Mouse (Mus musculus): ENCODE measurements around the gene Gm5485.

Gm5485 gene

DNA sequence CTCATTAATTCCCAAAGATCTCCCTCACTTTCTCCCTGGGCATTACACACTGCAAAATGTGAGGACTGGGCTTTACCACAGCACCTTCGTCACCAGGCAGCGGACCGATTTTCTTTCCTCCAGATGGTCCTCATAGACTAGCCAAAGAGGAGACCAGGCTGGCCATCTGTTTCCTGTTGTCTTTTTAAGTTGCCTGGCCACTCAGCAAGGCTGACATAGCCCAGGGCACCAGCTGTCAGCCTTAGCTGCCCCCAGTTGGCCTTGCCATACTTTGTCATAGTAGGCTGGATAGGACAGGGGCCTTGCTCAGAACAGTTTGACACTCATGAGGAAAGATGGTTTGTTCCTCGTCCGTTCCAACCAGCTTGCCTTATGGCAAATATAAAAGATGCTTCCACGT lies 39.8 kb downstream of the Gm5485 start:
- no peak for DNase-seq (ENCODE audit: low read depth)

DNA sequence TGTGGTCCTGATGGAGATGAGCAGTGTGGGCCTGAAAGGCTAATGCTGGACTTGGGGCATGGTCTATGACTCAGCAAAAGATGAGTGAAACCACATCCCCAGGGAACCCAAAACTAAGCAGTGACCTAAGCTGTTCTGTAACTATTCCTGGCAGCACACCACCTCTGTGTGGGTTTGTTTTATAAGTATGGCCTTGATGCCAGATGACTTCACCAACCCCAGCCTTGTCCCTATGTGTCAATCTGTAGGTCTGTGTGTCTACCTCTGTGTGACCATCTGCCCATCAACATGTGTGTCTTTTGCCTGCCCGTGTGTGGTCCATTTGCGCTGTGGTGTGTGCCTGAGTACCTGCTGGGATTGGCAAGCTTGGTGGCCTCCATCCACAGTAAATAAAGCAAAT lies 44.1 kb downstream of the Gm5485 start:
- DNase-seq (ENCODE audit: low read depth) = no peak

DNA sequence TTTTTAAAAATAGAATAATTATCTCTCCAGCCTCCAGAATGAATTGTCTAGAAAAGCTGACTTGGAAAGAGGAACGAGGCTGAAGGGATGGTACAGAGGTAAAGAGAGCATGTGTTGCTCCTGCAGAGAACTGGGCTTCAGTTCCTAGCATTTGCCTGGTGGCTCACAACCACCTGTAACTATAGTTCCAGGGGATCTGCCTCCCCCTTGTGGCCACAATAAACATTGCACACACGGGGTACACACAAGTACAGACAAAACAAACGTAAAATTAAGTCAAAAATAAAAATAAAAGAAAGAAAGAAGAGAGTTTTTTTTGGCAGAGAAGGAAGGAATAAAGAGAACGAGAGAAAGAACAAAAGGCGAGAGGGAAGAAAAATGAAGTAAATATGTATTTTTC lies 45.4 kb downstream of the Gm5485 start:
- DNase-seq (ENCODE audit: low read depth) = no peak

DNA sequence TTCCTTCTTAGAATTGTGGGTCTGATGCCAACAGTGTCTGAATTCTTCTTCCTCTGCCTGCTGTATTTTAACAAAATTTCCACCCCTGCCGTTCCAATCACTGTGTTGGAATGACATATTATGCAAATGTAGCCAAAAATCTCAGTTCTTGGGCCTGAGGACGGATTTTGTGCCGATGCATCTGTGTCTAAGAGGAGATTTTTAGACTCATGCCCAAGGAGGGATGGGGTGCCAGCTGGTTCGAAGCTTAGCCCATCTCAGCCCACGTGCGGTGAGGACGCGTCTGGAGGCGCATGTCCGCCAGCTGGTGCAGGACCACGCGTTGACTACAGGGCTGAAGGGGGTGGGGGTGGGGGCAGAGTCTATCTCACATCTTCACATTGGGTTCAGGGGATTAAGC lies 51.3 kb downstream of the Gm5485 start:
- DNase-seq (ENCODE audit: low read depth) = no peak

DNA sequence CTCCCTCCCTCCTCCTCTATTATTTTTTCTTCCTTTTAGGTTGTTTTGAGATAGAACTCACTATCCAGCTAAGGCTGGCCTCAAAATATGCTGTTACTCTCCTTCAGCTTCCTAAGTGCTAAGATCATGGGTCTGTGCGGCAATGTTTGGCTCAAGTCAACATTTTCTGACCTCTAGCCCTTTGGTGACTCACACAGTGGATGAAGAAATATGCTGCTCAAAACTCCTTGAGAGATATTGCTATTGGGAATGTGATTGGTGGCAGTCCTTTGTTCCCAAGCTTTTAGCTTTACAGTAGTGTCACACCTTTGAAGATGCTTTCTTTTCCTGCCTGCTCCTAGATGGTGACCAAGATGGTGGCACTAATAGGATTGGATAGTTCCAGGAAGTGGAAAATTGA lies 55.8 kb downstream of the Gm5485 start:
- peak; percentile 24 for DNase-seq (ENCODE audit: low read depth)

DNA sequence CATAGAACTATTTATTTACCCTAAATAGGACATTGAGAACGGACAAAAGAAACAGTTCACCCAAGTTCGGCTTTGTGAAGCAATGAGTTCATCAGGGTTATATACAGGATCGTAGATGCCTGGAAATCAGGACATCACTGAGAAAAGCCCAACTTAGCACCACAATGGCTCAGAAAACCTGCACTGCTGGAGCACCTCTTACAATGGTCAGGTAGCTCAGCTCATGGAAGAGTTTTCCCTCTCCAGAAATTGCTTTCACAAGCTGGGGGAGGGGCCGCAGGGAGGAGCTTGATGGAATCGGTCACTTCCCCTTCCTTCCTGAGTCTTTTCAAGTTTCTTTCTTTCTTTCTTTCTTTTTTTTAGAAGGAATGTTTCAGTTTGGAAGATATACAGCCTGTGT lies 56.5 kb downstream of the Gm5485 start:
- DNase-seq (ENCODE audit: low read depth) = no peak

All from fibroblast of lung, adult 2 months (primary cell).